Mouse (Mus musculus) neural tube, embryonic 14.5 days (tissue): ENCODE results near the gene Grifin. TPM values are rescaled to one million over a fixed set of nuclear protein-coding genes. Genes with fewer than 3 reads are reported as not detected.

ENCODE experiments used
- ATAC-seq: fragments of 200-750 bp; cut with Nextera tagmentation; 2 replicates; pipeline ENCODE4 v1.8.0; 2017; ENCODE audit warnings: low read depth, mild to moderate bottlenecking, moderate TSS enrichment, moderate library complexity
- H3K27ac ChIP-seq: fragments of 300-500 bp; sonication (generic); 2 replicates; pipeline ENCODE4 v1.5.1; 2014; ENCODE audit warnings: low read depth, mild to moderate bottlenecking, control low read depth, low read length, moderate library complexity, mixed read lengths
- H3K27me3 ChIP-seq: fragments of 300-500 bp; sonication (generic); 2 replicates; pipeline ENCODE4 v1.6.1; 2014; ENCODE audit warnings: low read length; ENCODE audit not compliant: control insufficient read depth, insufficient read depth
- H3K36me3 ChIP-seq: fragments of 300-500 bp; sonication (generic); 2 replicates; pipeline ENCODE4 v1.6.1; 2014; ENCODE audit warnings: low read length, mixed read lengths; ENCODE audit not compliant: control insufficient read depth, insufficient read depth
- H3K4me1 ChIP-seq: fragments of 300-500 bp; sonication (generic); 2 replicates; pipeline ENCODE4 v1.6.1; 2014; ENCODE audit warnings: low read length; ENCODE audit not compliant: control insufficient read depth, insufficient read depth
- H3K4me2 ChIP-seq: fragments of 300-500 bp; sonication (generic); 2 replicates; pipeline ENCODE4 v1.6.1; 2014; ENCODE audit warnings: mild to moderate bottlenecking, low read depth, low read length, control low read depth
- H3K4me3 ChIP-seq: fragments of 300-500 bp; sonication (generic); 2 replicates; pipeline ENCODE4 v1.5.1; 2014; ENCODE audit warnings: low read depth, low read length, control low read depth, mixed read lengths
- H3K9ac ChIP-seq: fragments of 300-500 bp; sonication (generic); replicated peaks from 2 replicates; pipeline ENCODE4 v1.6.1; 2014; ENCODE audit warnings: low read depth, mild to moderate bottlenecking, control low read depth, low read length, mixed read lengths
- H3K9me3 ChIP-seq: fragments of 300-500 bp; sonication (generic); 2 replicates; pipeline ENCODE4 v1.6.1; 2016; ENCODE audit warnings: low read length; ENCODE audit not compliant: control insufficient read depth
- WGBS: fragments of 180-500 bp; shearing (Covaris S2); extraction: QIAGEN DNeasy Blood & Tissue Kit; methylation state at CpG from one replicate; pipeline ENCODE4 v1.1.7; 2014; 5-methylcytosine and 5-hydroxymethylcytosine counted together
- polyA plus RNA-seq: library from polyadenylated mRNA; unstranded; fragments of >200 nt; fragmentation: Nextera tagmentation; extraction: Ambion mirVana; gene quantifications from 2 replicates; pipeline ENCODE4 v1.2.1, GENCODE M21; 2014

The Grifin gene
- polyA plus RNA-seq, 1 experiment from 2014 or later = not detected

GRCm38 (mm10) chr5:140546332-140546731 lies 18.5 kb downstream of the Grifin start:
- 88% methylated on average over 19 of the region's 19 CpGs for WGBS
- Histone ChIP-seq H3K4me1 (no peaks in the 10 kb centered on the region), H3K9me3 (no peaks in the 10 kb centered on the region), H3K27me3 (no peaks in the 10 kb centered on the region), H3K36me3 (no peaks in the 10 kb centered on the region), H3K27ac (no peak overlapping the region), H3K4me3 (no peak overlapping the region), H3K4me2 (no peak overlapping the region), H3K9ac (no peak overlapping the region)
- ATAC-seq = no peak

- Histone ChIP-seq H3K4me2 (no peak overlapping the region), H3K27ac (no peak overlapping the region), H3K4me1 (no peaks in the 10 kb centered on the region), H3K27me3 (no peaks in the 10 kb centered on the region), H3K36me3 (no peaks in the 10 kb centered on the region), H3K9me3 (no peaks in the 10 kb centered on the region), H3K9ac (no peak overlapping the region), H3K4me3 (no peak overlapping the region)
- 62% methylated on average over 6 of the region's 6 CpGs for WGBS
- no peak for ATAC-seq
These were observed 19.2 kb downstream of the Grifin start for GRCm38 (mm10) chr5:140545651-140546050.

DNA sequence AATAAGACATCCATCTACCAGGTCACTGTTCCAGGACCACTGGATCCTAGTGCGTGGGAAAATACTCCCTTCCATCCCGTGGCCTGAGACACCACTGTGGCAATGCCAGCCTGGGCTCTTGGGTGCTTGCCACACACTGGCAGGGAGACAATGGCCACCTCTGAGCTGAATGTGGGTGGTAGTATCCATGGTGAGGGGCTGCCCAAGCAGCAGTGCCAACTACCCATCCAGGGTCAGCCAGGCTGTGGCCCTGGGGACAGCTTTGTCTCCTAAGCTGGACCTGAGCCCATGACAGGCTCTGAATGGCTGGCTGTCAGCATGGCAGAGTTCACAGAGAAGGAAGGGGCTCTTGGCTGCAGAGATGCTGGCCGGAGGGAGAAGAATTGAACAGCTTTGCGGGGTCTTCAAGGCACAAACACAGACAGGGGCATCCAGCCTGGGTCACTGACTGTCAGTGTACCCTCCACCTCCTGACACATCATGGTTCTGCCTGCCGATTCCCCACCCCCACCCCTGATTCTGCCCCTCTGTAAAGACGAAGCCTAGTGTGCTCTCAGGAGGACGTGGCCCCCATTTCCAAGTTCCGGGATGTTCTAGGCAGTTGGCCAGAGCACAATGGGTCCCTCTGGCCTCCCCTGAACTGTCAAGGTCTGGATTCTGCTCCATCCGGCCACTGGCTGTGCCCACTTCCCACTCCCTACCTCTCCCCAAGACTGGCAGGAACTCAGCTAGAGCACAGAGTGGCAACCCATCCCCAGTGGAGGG lies 21.9 kb downstream of the Grifin start:
- no peak overlapping the region for H3K4me2 ChIP-seq
- no peak overlapping the region for H3K9ac ChIP-seq
- H3K27ac ChIP-seq = no peak overlapping the region
- no peaks in the 10 kb centered on the region for H3K36me3 ChIP-seq
- ATAC-seq = peak; percentile 86
- H3K4me1 ChIP-seq = no peaks in the 10 kb centered on the region
- H3K9me3 ChIP-seq = no peaks in the 10 kb centered on the region
- no peaks in the 10 kb centered on the region for H3K27me3 ChIP-seq
- no peak overlapping the region for H3K4me3 ChIP-seq
- WGBS = 68% methylated on average over 9 of the region's 9 CpGs

GRCm38 (mm10) chr5:140540106-140540505 lies 24.8 kb downstream of the Grifin start:
- no peaks in the 10 kb centered on the region for H3K4me1 ChIP-seq
- peak; percentile 45; the same call in 1 of the 2 replicates for ATAC-seq

DNA sequence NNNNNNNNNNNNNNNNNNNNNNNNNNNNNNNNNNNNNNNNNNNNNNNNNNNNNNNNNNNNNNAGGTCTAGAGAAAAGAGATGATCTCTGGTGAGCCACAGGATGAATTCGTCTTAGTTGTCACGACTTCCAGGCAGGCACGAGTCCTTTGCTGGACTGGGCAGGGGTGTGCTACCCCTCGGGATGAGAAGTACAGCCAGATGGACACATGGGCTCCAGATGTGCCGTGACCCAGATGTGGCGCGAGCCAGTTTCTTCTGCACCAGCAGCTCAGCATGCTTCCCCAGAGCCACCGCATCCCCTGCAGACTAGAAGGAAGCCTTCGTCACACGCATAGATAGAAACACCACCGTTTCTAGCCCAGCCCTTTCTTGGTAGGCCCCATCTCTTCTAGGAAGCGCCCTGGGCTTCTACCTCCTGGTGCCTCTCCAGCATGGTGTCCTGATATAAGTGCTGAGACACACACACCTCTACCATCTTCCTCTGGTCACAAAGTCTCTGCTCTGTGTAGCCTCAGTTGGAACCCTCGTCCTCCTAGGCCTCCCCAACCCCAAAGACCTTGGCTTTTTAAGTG lies 26.7 kb downstream of the Grifin start:
- no peaks in the 10 kb centered on the region for H3K36me3 ChIP-seq
- no peak overlapping the region for H3K4me2 ChIP-seq
- H3K4me3 ChIP-seq = no peak overlapping the region
- no peaks in the 10 kb centered on the region for H3K27me3 ChIP-seq
- WGBS = 78% methylated on average over 13 of the region's 13 CpGs
- H3K9me3 ChIP-seq = no peaks in the 10 kb centered on the region
- H3K27ac ChIP-seq = no peak overlapping the region
- no peaks in the 10 kb centered on the region for H3K4me1 ChIP-seq
- no peak for ATAC-seq
- no peak overlapping the region for H3K9ac ChIP-seq

More at GRCm38 (mm10) chr5:140540106-140540505, 24.8 kb downstream of the Grifin start:
- no peaks in the 10 kb centered on the region for H3K27me3 ChIP-seq
- H3K4me3 ChIP-seq = no peak overlapping the region
- no peak overlapping the region for H3K27ac ChIP-seq
- H3K36me3 ChIP-seq = no peaks in the 10 kb centered on the region
- 16% methylated on average over 8 of the region's 8 CpGs for WGBS
- H3K9me3 ChIP-seq = no peaks in the 10 kb centered on the region
- no peak overlapping the region for H3K4me2 ChIP-seq
- no peak overlapping the region for H3K9ac ChIP-seq

DNA sequence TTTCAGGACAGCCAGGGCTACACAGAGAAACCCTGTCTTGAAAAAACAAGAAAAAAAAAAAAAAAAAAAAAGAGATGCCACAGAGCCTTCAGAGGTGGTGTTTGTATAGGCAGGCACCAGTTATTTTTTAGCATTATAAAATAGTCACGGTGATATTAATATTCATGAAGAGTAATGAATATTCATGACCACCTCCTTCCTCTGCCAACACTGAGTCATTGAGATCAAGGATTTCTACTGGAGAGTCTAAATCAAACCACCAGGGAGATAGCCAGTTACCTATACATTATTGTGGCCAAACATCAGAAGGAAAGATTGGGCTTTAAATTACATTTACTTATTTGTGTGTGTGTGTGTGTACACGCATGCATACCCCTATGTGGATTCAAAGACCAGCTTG lies 38.1 kb downstream of the Grifin start:
- H3K27ac ChIP-seq = no peak overlapping the region
- H3K9me3 ChIP-seq = no peaks in the 10 kb centered on the region
- H3K4me1 ChIP-seq = no peaks in the 10 kb centered on the region
- ATAC-seq = no peak
- H3K36me3 ChIP-seq = peaks cover 14% of the 10 kb centered on the region; the same call in 1 of the 2 replicates
- no peak overlapping the region for H3K4me3 ChIP-seq
- H3K27me3 ChIP-seq = no peaks in the 10 kb centered on the region
- no peak overlapping the region for H3K9ac ChIP-seq
- H3K4me2 ChIP-seq = no peak overlapping the region
- 79% methylated on average over 2 of the region's 2 CpGs for WGBS

DNA sequence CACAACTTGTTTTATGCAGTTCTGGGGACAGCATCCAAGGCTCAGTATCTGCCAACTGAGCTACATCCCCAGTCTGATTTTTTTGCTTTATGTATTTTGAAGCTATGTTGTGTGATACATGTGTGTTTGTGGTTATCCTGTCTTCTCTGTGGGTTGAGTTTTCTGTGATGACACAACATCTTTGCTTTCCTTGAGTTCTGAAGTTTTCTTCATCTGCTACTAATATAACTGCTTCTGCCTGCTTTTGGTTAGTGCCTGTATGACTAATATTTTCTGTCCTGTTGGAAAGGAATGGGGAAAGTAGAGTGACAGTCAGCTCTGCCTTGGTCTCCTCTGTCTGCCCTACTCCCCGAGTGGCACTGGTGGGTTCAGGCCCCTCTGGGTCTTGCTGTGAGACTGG lies 43.7 kb downstream of the Grifin start:
- no peak for ATAC-seq
- Histone ChIP-seq H3K9me3 (no peaks in the 10 kb centered on the region), H3K27me3 (no peaks in the 10 kb centered on the region), H3K4me1 (no peaks in the 10 kb centered on the region), H3K4me3 (no peak overlapping the region), H3K27ac (no peak overlapping the region), H3K4me2 (no peak overlapping the region), H3K9ac (no peak overlapping the region), H3K36me3 (0 out of 2 replicates have a peak, but pooled peaks cover 14% of the 10 kb centered on the region)
- WGBS = 100% methylated on average over 1 of the region's 1 CpGs

DNA sequence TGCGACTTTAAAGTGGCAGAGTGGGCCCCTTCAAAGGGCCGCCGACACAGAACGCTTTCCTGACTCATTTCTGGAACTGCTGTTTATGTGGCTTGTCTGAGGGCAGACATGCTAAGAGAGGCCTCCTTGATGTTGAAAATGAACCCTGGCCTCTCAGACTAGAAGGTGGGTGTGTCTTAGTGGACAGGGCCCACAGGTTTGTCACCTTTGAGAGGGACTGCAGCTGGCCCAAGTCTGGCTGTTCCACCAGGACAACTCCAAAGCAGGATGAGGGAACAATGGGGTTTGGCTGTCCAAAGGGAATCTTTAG lies 47.0 kb downstream of the Grifin start:
- ATAC-seq = no peak
- Histone ChIP-seq H3K9ac (no peak overlapping the region), H3K36me3 (no peaks in the 10 kb centered on the region), H3K4me1 (no peaks in the 10 kb centered on the region), H3K27me3 (no peaks in the 10 kb centered on the region), H3K27ac (no peak overlapping the region), H3K4me2 (no peak overlapping the region), H3K4me3 (no peak overlapping the region), H3K9me3 (no peaks in the 10 kb centered on the region)
- 93% methylated on average over 4 of the region's 4 CpGs for WGBS

- H3K4me1 ChIP-seq = no peaks in the 10 kb centered on the region
- no peaks in the 10 kb centered on the region for H3K27me3 ChIP-seq
- H3K9me3 ChIP-seq = no peaks in the 10 kb centered on the region
- no peak overlapping the region for H3K9ac ChIP-seq
- ATAC-seq = no peak
- no peak overlapping the region for H3K27ac ChIP-seq
- H3K4me2 ChIP-seq = no peak overlapping the region
- H3K36me3 ChIP-seq = no peaks in the 10 kb centered on the region
- WGBS = 93% methylated on average over 21 of the region's 21 CpGs
- H3K4me3 ChIP-seq = no peak overlapping the region
These were observed 47.5 kb downstream of the Grifin start for GRCm38 (mm10) chr5:140517159-140517920.
